7 mouse cellular contexts compared by ENCODE assay signal in the genomic region with DNA sequence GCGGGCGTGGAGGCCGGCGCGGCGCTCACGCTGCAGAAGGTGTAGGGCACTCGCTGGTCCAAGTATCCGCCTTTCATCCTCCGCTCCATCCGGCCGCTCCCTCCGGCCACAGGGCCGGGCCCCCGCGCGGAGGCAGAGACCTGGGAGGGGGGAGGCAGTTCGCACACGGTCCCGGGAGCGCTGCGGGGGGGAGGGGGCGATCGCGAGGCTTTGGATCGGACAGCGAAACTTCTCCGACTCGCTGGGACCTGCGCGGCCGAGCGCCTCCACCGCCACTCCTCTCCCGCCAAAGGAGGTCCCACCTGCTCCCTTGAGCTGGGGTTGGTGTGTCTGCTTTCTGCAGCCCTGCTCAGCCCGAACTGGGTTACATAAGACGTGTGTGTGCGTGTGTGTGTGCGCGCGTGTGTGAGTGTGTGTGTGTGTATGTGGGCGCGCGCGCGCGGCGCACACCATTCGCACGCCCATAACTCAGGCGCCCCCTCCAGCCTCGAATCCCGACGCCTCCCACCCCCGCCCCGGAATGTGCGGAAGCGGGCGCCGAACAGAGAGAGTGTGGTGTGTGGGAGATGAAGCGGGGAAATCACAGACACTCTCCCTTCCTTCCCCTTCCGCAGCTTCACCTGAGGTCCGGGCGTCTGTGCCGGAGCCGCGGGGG. TPM values are rescaled to one million over a fixed set of nuclear protein-coding genes. Genes with fewer than 3 reads are reported as not detected.
A peak's percentile ranks its signal among the peaks of the same experiment; 100 is the strongest.
DNase-seq lines count a peak whose midpoint lies in the region; ATAC-seq and TF ChIP-seq lines count a peak whose summit lies in the region.

No protein-coding gene starts in this region.

- peak overlapping the region; percentile 54 for H3K27ac ChIP-seq in heart, embryonic 12.5 days (ENCODE audit: poor library complexity, severe bottlenecking)
- H3K27ac ChIP-seq in midbrain, embryonic 13.5 days, result no peak overlapping the region; the same call in 1 of the 2 replicates

- TF ChIP-seq CTCF in E14TG2a.4 (conservative IDR thresholded peaks at IDR 0.05; ENCODE audit: low read length), result no peak

- H3K4me2 ChIP-seq in heart, embryonic 12.5 days, result peak overlapping the region; percentile 97
- H3K4me2 ChIP-seq in midbrain, embryonic 13.5 days (replicated peaks), result peak overlapping the region; percentile 96

- 0% methylated on average over 59 of the region's 67 CpGs for WGBS in heart, embryonic 12.5 days
- 0% methylated on average over 46 of the region's 67 CpGs for WGBS in midbrain, embryonic 13.5 days

- peak; percentile 58 for DNase-seq in CD4-positive, CD25-positive, alpha-beta regulatory T cell, adult 2 months (ENCODE audit: low read depth, low spot score)
- DNase-seq in cerebellum, postnatal 10 days, result peak; percentile 63 to 69
- peak; percentile 27 to 37 for DNase-seq in left cerebral cortex, adult 8-10 months (ENCODE audit: low spot score in 2 of 2)
- peak; percentile 42 for DNase-seq in thymus, postnatal 14 days

- ATAC-seq in heart, embryonic 12.5 days (ENCODE audit: insufficient number of reproducible peaks, low FRiP score), result peak; percentile 54
- ATAC-seq in midbrain, embryonic 13.5 days, result peak; percentile 78

- peak overlapping the region; percentile 88 for H3K4me3 ChIP-seq in E14TG2a.4 (replicated peaks; ENCODE audit: low read length)
- H3K4me3 ChIP-seq in heart, embryonic 12.5 days, result peak overlapping the region; percentile 57
- H3K4me3 ChIP-seq in midbrain, embryonic 13.5 days (replicated peaks), result peak overlapping the region; percentile 47

- peaks cover 21% of the 10 kb centered on the region for H3K27me3 ChIP-seq in E14TG2a.4 (ENCODE audit: insufficient read depth, low read length)
- H3K27me3 ChIP-seq in heart, embryonic 12.5 days (replicated peaks), result peaks cover 59% of the 10 kb centered on the region
- H3K27me3 ChIP-seq in midbrain, embryonic 13.5 days, result peaks cover 93% of the 10 kb centered on the region

- H3K9me3 ChIP-seq in E14TG2a.4 (ENCODE audit: low read length), result no peaks in the 10 kb centered on the region
- H3K9me3 ChIP-seq in heart, embryonic 12.5 days (replicated peaks), result no peaks in the 10 kb centered on the region
- no peaks in the 10 kb centered on the region for H3K9me3 ChIP-seq in midbrain, embryonic 13.5 days

- H3K36me3 ChIP-seq in E14TG2a.4 (ENCODE audit: insufficient read depth, low read length), result peaks cover 24% of the 10 kb centered on the region
- no peaks in the 10 kb centered on the region for H3K36me3 ChIP-seq in heart, embryonic 12.5 days
- H3K36me3 ChIP-seq in midbrain, embryonic 13.5 days, result no peaks in the 10 kb centered on the region

- H3K9ac ChIP-seq in heart, embryonic 12.5 days, result peak overlapping the region; percentile 74
- H3K9ac ChIP-seq in midbrain, embryonic 13.5 days (replicated peaks), result peak overlapping the region; percentile 60

- peaks cover 86% of the 10 kb centered on the region for H3K4me1 ChIP-seq in E14TG2a.4 (replicated peaks; ENCODE audit: low read depth, low read length)
- peaks cover 22% of the 10 kb centered on the region for H3K4me1 ChIP-seq in heart, embryonic 12.5 days (replicated peaks)
- H3K4me1 ChIP-seq in midbrain, embryonic 13.5 days (replicated peaks), result peaks cover 21% of the 10 kb centered on the region

RNA-seq across cellular contexts. Expression of gene Etv4, which starts 0.6 kb away (rescaled TPM):
- polyA plus RNA-seq in heart, embryonic 12.5 days (2016; fragmentation: Nextera tagmentation; extraction: Ambion mirVana), result 10.0 and 10.3 TPM in 2 replicates
- total RNA-seq in left cerebral cortex, adult 8-10 months (2022), result 10 to 100 TPM; 10.2 to 13.5 (median 11.1) TPM
- polyA plus RNA-seq in midbrain, embryonic 13.5 days (2015; fragmentation: Nextera tagmentation; extraction: Ambion mirVana), result 1.9 and 4.1 TPM in 2 replicates

RNA-seq across cellular contexts. Expression of gene Dhx8, which starts 51.9 kb away (rescaled TPM):
- polyA plus RNA-seq in heart, embryonic 12.5 days (2016; fragmentation: Nextera tagmentation; extraction: Ambion mirVana), result 25.8 and 26.5 TPM in 2 replicates
- 10 to 100 TPM; 30.7 to 36.4 (median 32.0) TPM for total RNA-seq in left cerebral cortex, adult 8-10 months (2022)
- polyA plus RNA-seq in midbrain, embryonic 13.5 days (2015; fragmentation: Nextera tagmentation; extraction: Ambion mirVana), result 39.0 and 41.4 TPM in 2 replicates
